Mouse (Mus musculus) mouse trophoblast stem cell (cell line): ENCODE data around the gene Zfp386.

Experiments
- in situ Hi-C, 2 experiments: fragments of 300-500 bp; cut with MseI, MboI; formaldehyde crosslinking; loops; 2 replicates in 1 of 2; 3 replicates in 1 of 2; pipeline ENCODE4 v1.15.1; 2025

Zfp386 gene

GRCm38 (mm10) chr12:116047440-116048377 is at the start of gene Zfp386:
Gene Zfp386 (plus strand): TSS chr12:116047724.
- in situ Hi-C loops = no loop called here

GRCm38 (mm10) chr12:115999784-116000183 is 47.7 kb upstream of the Zfp386 start:
- in situ Hi-C loops = loop anchor here in 1 of 2 experiments (25.0 kb wide), 1 partner anchor 762 kb away; no protein-coding TSS in a partner anchor

DNA sequence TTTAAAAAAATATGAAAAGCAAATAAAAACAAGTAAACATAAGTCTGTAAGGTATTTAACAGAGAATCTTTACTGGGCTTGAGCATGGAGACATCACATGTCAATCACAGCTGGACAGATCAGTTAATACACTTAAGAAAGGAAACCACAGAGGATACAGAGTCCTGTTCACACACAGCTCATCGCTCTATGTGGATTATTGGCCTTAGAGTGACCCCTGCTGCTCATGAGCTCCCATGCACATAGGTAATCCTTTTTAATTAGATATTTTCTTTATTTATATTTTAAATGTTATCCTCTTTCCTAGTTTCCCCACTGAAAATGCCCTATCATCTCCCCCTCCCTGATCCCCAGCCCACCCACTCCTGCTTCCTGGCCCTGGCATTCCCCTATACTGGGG is 44.6 kb upstream of the Zfp386 start:
- in situ Hi-C loops = loop anchor here in 1 of 2 experiments (25.0 kb wide), 1 partner anchor 766 kb away; no protein-coding TSS in a partner anchor

- in situ Hi-C loops = loop anchor here in 1 of 2 experiments (25.0 kb wide), 1 partner anchor 774 kb away; no protein-coding TSS in a partner anchor
Measured at GRCm38 (mm10) chr12:116010812-116011211, 36.7 kb upstream of the Zfp386 start.

DNA sequence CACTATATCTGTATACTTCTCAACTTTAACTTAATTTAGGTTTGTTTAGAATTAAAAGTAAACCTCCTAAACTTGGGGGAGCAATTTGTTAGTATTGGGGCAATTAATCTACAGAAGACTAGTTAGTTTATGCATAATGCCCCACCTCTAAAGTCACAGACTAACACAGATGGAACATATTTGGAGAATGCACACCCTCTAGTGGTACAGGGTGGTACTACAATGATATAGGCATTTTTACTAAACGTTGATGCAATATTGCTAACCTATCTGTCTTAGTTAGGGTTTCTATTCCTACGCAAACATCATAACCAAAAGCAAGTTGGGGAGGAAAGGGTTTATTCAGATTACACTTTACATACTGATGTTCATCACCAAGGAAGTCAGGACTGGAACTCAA is 19.4 kb upstream of the Zfp386 start:
- in situ Hi-C loops = no loop called here

- in situ Hi-C loops = no loop called here
Measured at GRCm38 (mm10) chr12:116035346-116035745, 12.2 kb upstream of the Zfp386 start.

- in situ Hi-C loops = no loop called here
Measured at GRCm38 (mm10) chr12:116044785-116045184, 2.7 kb upstream of the Zfp386 start.

GRCm38 (mm10) chr12:116048766-116049165 is 1.2 kb downstream of the Zfp386 start:
- in situ Hi-C loops = no loop called here

DNA sequence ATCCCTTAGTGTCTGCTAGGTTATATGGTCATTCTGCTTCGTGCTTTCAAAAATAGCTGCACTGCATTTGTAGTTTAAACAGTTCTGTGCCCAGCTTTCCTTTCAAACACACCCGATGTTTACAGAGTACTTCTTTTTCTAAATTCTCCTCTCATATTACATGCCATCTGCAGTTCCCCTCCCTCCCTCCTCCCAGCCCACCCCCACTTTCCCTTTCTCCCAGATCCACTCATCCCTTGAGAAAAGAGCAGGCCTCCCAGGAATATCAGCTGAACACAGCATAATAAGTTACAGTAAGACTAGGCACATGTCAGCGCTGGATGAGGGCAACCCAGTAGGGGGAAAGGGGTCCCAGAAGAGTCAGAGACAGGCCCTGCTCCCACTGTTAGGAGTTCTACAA is 1.7 kb downstream of the Zfp386 start:
- in situ Hi-C loops = no loop called here

GRCm38 (mm10) chr12:116049701-116050100 is 2.2 kb downstream of the Zfp386 start:
- in situ Hi-C loops = no loop called here

GRCm38 (mm10) chr12:116054342-116054741 is 6.8 kb downstream of the Zfp386 start:
- in situ Hi-C loops = no loop called here

DNA sequence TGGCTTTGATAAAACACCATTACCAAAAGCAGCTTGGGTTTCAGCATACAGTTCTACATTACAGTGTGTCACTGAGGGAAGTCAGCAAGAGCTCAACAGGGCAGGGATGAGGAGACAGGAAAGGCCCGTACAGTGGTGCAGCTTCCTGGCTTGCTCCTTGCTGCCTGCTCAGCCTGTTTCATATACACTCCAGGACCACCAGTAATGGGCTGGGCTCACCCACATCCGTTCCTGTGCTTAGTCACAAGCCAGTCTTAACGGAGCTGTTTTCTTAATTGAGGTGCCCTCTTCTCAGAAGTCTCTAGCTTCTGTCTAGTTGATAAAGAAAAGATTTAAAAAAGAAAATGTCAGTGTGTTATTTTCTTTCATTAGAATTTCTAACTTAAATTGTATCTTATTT is 8.6 kb downstream of the Zfp386 start:
- in situ Hi-C loops = no loop called here

GRCm38 (mm10) chr12:116061561-116062193 is 14.2 kb downstream of the Zfp386 start:
- in situ Hi-C loops = no loop called here

DNA sequence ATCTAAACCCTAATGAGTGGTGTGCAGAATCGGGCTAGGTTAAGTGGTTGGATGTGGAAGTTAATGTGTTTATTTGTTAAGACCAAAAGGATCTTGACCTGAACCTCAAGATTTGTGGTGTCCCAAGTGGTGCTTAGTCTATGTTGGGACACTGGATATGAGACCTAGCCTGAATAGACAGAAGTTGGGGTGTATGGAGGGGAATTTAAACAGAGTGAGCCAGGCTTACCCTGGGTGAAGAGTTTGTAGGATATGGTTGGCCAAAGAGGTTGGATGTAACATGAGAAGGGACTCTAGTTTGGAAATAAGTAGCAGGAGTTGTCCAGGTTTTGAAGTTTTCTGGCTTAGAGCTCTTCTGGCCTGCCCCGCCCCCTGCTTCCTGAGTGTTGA is 14.7 kb downstream of the Zfp386 start:
- in situ Hi-C loops = no loop called here

DNA sequence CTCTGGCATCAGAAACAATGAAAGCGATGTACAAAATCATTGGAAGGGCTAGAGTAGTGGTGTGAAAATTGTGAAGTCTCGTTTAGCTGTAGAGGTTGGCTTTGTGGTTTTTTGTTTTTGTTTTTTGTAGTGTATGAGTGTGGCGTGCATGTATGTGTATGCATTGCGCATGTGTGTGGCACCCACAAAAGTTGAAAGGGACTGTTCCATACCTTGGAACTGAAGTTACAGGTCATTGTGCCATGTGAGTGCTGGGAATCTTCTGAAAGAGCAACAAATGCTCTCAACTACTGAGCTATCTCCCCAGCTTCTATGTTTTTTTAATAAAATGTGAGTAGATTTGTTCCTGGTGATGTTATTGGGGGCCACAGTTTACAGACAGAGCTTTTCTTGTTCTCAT is 15.5 kb downstream of the Zfp386 start:
- in situ Hi-C loops = no loop called here

DNA sequence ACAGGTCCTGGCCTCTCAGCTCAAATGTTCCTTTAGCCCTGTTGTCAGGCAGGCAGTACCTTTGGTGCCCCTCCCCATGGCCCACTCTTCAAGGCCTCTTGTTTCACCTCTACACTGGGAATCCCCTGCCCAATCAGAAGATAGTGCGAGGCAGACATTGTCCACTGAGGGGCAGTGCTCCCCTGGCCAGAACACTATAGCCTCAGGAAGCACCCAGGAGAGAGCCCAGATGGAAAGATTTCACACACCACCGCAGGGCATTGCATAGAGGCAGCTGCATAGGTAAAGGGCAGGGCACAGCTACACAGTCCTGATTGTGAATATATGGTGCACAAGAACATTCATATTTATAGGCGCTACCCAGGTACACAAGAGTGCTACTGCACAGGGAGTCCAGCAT is 23.5 kb downstream of the Zfp386 start:
- in situ Hi-C loops = loop anchor here in 1 of 2 experiments (10.0 kb wide), 1 partner anchor 124 kb away; no protein-coding TSS in a partner anchor

GRCm38 (mm10) chr12:116077074-116077854 is 29.7 kb downstream of the Zfp386 start, which contains the start of gene Vipr2:
Gene Vipr2 (plus strand): TSS chr12:116077726.
- in situ Hi-C loops = loop anchor here in 1 of 2 experiments (10.0 kb wide), 1 partner anchor 118 kb away; no protein-coding TSS in a partner anchor

- in situ Hi-C loops = loop anchor here in 1 of 2 experiments (10.0 kb wide), 1 partner anchor 117 kb away; no protein-coding TSS in a partner anchor
Measured at GRCm38 (mm10) chr12:116077855-116078366, 30.4 kb downstream of the Zfp386 start.

GRCm38 (mm10) chr12:116083125-116083524 is 35.6 kb downstream of the Zfp386 start:
- in situ Hi-C loops = no loop called here

- in situ Hi-C loops = no loop called here
Measured at GRCm38 (mm10) chr12:116084294-116084693, 36.8 kb downstream of the Zfp386 start.

- in situ Hi-C loops = no loop called here
Measured at GRCm38 (mm10) chr12:116086951-116087600, 39.6 kb downstream of the Zfp386 start.
